Mouse (Mus musculus): ENCODE data around the gene Des.

Gene Des

GRCm38 (mm10) chr1:75347279-75347678 lies 12.8 kb upstream of the Des start:
- DNase-seq (ENCODE audit: low read depth), result no peak

DNA sequence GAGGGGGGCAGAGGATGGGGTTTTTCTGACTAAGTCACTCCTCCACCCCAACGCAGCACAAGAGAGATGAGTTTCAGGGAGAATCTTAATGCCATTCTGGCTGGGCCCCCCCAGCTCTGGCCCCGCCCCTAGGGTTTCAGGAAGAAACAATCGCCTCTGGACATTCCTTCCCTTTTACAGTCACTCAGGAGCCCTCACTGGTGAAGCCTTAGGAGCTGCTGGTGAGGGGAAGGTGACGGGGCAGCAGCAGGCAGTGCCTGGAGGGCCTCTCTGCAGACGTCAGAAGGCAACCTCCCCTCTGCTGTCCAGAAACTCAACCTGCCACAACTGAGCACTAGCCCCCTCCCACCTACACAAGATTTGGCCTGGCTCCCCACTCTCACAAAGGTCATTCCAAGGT lies 10.9 kb upstream of the Des start:
- no peak for DNase-seq (ENCODE audit: low read depth)

- DNase-seq (ENCODE audit: low read depth), result no peak
Observed at GRCm38 (mm10) chr1:75357261-75357660, 2.9 kb upstream of the Des start.

- DNase-seq (ENCODE audit: low read depth), result no peak
Observed at GRCm38 (mm10) chr1:75358009-75358408, 2.1 kb upstream of the Des start.

- DNase-seq (ENCODE audit: low read depth), result no peak
Observed at GRCm38 (mm10) chr1:75359346-75359745, 783 bp upstream of the Des start.

- no peak for DNase-seq (ENCODE audit: low read depth)
Observed at GRCm38 (mm10) chr1:75361123-75361522, 994 bp downstream of the Des start.

DNA sequence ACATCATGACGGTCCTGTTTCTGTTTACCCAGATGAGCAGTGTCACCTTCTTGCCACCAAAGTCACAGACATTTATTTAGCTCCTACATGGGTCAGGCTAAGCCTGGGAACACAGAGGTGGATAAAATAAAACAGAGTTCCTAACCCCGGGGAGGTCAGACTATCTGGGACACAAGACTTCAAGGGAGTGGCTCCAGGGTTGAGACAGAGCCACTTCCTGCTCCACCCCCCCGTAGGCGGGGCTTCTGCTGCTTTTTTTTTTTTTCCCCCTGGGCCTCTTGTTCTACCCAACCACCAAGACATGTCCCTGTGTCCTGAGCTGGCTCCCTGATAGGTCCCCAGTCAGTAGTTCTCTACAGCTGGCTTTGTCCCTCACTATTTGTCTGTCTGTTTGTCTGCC lies 1.6 kb downstream of the Des start:
- DNase-seq (ENCODE audit: low read depth), result no peak

DNA sequence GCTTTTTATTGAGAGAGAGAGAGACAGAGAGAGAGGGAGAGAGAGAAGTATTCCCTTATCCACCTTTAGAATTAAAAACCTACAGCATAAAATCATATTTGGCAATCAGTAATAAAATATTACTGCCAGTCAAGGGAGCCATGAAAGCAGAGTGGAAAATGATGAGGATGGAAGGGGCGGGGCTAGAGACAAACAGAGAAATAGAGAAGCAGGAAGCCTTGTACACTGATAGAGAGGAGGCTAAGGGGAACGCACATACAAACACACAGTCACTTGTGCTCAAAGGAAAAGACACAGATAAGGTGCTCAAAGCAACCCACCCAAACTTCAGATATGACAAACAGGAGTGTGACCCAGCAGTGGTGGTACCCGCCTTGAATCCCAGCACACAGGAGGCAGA lies 3.7 kb downstream of the Des start:
- DNase-seq (ENCODE audit: low read depth), result no peak

DNA sequence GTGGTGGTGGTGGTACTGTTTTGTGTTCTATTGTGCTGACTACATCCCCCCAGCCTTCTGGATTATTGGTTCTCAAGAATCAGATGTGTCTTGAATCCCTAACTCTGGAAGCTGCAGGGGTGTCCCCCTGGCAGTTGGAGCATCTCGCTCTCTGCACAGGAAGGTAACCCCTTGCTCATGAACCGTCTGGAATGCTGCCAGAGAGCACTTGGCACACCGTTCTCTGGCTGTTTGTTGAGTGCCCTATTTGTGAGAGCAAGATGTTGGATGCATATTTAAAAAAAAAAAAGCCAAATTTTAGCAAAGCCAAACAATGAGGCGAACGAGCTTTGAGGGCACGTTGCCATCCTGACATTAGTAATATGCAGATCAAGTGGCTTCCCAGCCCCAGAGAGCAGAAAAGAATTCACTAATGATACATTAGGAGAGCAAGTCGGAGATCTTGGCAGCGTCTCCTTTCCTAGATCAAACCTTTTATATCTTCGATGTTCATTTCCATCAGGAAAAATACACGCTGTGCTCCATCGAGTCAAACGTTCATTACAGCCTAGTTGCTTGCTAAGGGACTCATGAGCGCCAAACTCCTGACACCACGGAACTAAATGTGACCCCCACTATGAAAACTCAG lies 5.5 kb downstream of the Des start:
- no peak for DNase-seq (ENCODE audit: low read depth)

GRCm38 (mm10) chr1:75369360-75369983 lies 9.3 kb downstream of the Des start:
- DNase-seq (ENCODE audit: low read depth), result no peak

- no peak for DNase-seq (ENCODE audit: low read depth)
Observed at GRCm38 (mm10) chr1:75369984-75370660, 10.0 kb downstream of the Des start.

DNA sequence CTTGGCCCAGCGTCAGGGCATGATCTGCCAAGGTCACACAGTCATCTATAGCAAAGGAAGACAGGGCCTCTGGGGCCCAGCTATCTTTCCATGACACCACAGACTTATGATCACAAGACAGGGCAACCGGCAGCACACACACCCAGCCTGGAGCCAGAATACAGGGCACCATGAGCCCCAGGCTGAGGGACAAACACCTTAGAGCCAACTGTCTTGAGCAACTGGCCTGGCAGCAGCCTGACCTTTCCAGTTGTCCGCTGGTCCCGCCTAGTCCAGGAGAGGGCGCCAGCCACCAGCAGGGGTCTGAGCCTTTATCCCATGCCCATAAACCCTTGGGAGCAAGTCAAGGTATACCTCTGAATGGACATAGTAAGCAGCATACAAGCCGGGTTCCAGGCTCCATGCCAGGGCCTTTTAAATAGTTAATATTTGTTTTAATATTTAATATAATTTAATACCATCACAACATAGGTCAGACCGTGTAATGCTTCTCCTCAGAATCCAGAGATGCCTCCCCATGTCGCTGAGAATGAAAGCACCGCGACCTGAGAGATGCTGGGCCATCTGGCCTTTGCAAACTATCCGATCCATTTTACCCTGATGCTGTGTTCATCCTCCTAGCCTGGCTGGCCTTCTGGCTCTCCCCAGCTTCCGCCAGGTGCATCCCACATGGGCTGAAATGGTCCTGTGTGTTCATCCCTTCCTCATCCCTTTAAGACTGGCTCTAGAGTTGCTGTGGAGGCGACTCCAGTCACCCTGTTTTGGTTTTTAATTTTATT lies 11.4 kb downstream of the Des start:
- peak; percentile 56 for DNase-seq (ENCODE audit: low read depth)

GRCm38 (mm10) chr1:75372450-75372849 lies 12.3 kb downstream of the Des start:
- DNase-seq (ENCODE audit: low read depth), result no peak

GRCm38 (mm10) chr1:75373276-75373675 lies 13.1 kb downstream of the Des start:
- no peak for DNase-seq (ENCODE audit: low read depth)

- no peak for DNase-seq (ENCODE audit: low read depth)
Observed at GRCm38 (mm10) chr1:75374950-75375936, 15.1 kb downstream of the Des start, which contains the start of gene Speg. Gene Speg (plus strand): TSS chr1:75375297.

DNA sequence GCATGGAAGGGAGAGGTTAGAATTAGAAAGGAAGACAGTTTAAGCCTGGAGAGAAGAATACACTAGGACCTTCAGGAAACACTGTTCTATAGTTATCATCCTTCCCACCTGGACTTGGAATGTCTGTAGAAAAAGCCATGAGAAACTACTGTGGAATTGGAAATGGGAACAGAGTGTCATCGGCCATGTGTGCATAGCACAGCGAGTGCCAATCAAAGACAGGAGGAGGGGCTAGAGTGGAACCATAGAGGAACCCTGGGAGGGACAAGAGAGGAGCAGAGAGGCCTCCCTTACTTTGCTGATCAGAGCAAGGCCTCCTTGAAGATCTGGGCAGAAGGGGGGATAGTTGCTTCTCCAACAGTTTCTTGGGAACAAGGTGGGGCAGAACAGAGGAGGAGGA lies 19.1 kb downstream of the Des start:
- no peak for DNase-seq (ENCODE audit: low read depth)

DNA sequence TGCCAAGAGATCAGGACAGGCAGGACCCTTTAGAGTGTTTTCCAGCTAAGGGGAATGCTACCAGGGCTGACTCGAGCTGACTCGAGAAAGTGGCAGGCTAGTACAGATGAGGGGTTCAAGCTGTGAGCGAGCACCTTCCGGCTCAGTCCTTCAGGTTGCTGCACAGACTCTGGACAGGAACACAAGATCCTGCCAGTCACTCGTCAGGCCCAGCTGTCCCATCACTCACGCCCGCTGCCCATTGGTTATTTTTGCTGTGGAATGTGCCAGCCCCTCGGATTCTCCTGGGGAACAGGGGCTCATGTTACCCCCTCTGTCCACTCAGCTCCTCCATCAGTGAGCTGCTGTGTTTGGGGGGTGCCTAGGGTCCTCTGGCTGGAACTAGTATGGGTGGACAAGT lies 19.8 kb downstream of the Des start:
- no peak for DNase-seq (ENCODE audit: low read depth)

DNA sequence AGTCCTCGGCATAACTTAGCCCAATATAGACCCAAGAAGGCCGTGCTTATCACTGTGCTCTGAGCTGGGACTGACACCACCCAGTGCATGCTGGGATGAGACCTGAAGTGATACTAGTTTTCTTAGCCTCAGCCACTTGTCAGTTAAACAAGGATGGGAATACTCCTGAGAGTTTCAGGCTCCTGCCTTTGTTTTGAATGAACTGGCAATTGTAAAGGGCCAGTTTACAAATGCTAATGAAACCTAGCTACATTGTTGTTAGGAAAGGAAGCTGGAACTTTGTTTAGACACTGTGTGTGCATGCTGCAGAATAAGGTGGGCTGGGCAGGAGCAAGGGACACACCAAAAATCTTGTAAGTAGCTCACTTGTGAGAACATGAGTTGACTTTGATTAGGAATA lies 20.8 kb downstream of the Des start:
- DNase-seq (ENCODE audit: low read depth), result no peak

- DNase-seq (ENCODE audit: low read depth), result no peak
Observed at GRCm38 (mm10) chr1:75381482-75382355, 21.6 kb downstream of the Des start.

- no peak for DNase-seq (ENCODE audit: low read depth)
Observed at GRCm38 (mm10) chr1:75382356-75383071, 22.4 kb downstream of the Des start.
